Mouse (Mus musculus) liver, embryonic 13.5 days (tissue): ENCODE measurements around the gene Ppm1a. TPM values are rescaled to one million over a fixed set of nuclear protein-coding genes. Genes with fewer than 3 reads are reported as not detected.

Source experiments
- ATAC-seq: fragments of 200-750 bp; cut with Nextera tagmentation; 2 replicates; pipeline ENCODE4 v1.8.0; 2017; ENCODE audit warnings: low read depth, mild to moderate bottlenecking, moderate number of reproducible peaks, moderate library complexity
- DNase-seq: peaks from one replicate; pipeline ENCODE4 v3.0.0; 2022
- H3K27ac ChIP-seq: fragments of 300-500 bp; sonication (generic); 2 replicates; pipeline ENCODE4 v1.5.1; 2015; ENCODE audit warnings: moderate library complexity, mild to moderate bottlenecking, inconsistent platforms
- H3K27me3 ChIP-seq: fragments of 300-500 bp; sonication (generic); 2 replicates; pipeline ENCODE4 v1.6.1; 2015; ENCODE audit warnings: mild to moderate bottlenecking, inconsistent platforms
- H3K36me3 ChIP-seq: fragments of 300-500 bp; sonication (generic); 2 replicates; pipeline ENCODE4 v1.6.1; 2015; ENCODE audit warnings: mild to moderate bottlenecking, inconsistent platforms
- H3K4me1 ChIP-seq: fragments of 300-500 bp; sonication (generic); replicated peaks from 2 replicates; pipeline ENCODE4 v1.6.1; 2015; ENCODE audit warnings: inconsistent platforms
- H3K4me2 ChIP-seq: fragments of 300-500 bp; sonication (generic); 2 replicates; pipeline ENCODE4 v1.6.1; 2015; ENCODE audit warnings: inconsistent platforms, mild to moderate bottlenecking, moderate library complexity
- H3K4me3 ChIP-seq: fragments of 300-500 bp; sonication (generic); replicated peaks from 2 replicates; pipeline ENCODE4 v1.5.1; 2015; ENCODE audit warnings: mild to moderate bottlenecking, inconsistent platforms
- H3K9ac ChIP-seq: fragments of 300-500 bp; sonication (generic); 2 replicates; pipeline ENCODE4 v1.6.1; 2015; ENCODE audit warnings: mild to moderate bottlenecking, inconsistent platforms
- H3K9me3 ChIP-seq: fragments of 300-500 bp; sonication (generic); replicated peaks from 2 replicates; pipeline ENCODE4 v1.6.1; 2016; ENCODE audit warnings: inconsistent platforms
- WGBS: fragments of 180-500 bp; shearing (Covaris S2); methylation state at CpG from one replicate; pipeline ENCODE4 v1.1.7; 2015; ENCODE audit not compliant: insufficient replicate concordance; 5-methylcytosine and 5-hydroxymethylcytosine counted together
- polyA plus RNA-seq: library from polyadenylated mRNA; unstranded; fragments of >200 nt; fragmentation: Nextera tagmentation; extraction: Ambion mirVana; gene quantifications from 2 replicates; pipeline ENCODE4 v1.2.1, GENCODE M21; 2015

Gene Ppm1a
- polyA plus RNA-seq, 1 experiment from 2014 or later: 25.6 TPM

- DNase-seq (no peak), ATAC-seq (no peak)
- Histone ChIP-seq H3K4me2 (no peak overlapping the region), H3K4me3 (no peak overlapping the region), H3K27ac (no peak overlapping the region), H3K27me3 (no peaks in the 10 kb centered on the region), H3K9ac (no peak overlapping the region), H3K9me3 (no peaks in the 10 kb centered on the region), H3K4me1 (peaks cover 10% of the 10 kb centered on the region; the same call in 1 of the 2 replicates), H3K36me3 (no peaks in the 10 kb centered on the region)
- WGBS: 16% methylated on average over 9 of the region's 9 CpGs
Measured at GRCm38 (mm10) chr12:72744803-72745360, 12.4 kb upstream of the Ppm1a start.

DNA sequence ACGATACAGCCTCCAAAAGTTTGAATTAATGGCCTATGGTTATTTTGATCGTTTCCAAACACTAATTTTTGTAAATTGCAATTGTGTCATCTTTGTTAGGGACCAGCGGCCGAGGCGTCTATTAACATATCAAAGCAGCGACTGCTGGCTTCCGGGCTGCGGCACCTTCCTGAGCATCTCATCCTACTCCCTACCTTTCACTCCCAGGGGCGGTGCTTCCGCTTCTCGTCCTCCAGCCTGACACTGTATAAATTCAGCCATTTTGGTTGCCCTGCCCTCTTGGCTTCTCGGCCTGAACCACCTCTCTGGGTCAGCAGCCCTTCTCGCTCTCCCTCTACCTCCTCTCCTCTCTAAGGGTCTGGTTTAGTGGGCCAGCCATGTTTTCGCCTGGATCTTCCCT is 11.8 kb upstream of the Ppm1a start:
- WGBS: 63% methylated on average over 14 of the region's 14 CpGs
- Histone ChIP-seq H3K27me3 (no peaks in the 10 kb centered on the region), H3K4me3 (no peak overlapping the region), H3K4me1 (peaks cover 10% of the 10 kb centered on the region; the same call in 1 of the 2 replicates), H3K4me2 (no peak overlapping the region), H3K27ac (no peak overlapping the region), H3K36me3 (no peaks in the 10 kb centered on the region), H3K9me3 (no peaks in the 10 kb centered on the region), H3K9ac (no peak overlapping the region)
- DNase-seq (no peak), ATAC-seq (no peak)

DNA sequence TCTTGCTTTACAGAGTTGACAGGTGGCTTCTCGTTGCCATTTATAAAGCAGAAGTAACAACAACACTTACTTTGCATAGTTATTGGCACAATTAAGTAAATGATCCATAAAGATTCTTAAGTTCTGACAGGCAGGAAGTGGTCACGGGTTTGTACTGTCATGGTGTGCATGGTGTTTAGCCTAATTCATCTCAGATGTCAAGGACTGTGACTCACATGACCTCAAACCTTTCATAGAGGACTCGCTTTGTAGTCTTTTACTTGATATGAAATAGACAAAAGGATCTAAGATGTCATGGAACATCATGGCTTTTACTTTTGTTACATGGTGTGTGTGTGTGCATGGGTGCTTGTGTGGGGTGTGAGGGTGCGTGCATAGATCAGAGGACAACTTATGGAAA is 8.9 kb upstream of the Ppm1a start:
- Histone ChIP-seq H3K27me3 (no peaks in the 10 kb centered on the region), H3K4me3 (no peak overlapping the region), H3K4me2 (no peak overlapping the region), H3K36me3 (no peaks in the 10 kb centered on the region), H3K27ac (no peak overlapping the region), H3K9ac (no peak overlapping the region), H3K4me1 (peaks cover 10% of the 10 kb centered on the region; the same call in 1 of the 2 replicates), H3K9me3 (no peaks in the 10 kb centered on the region)
- DNase-seq (no peak), ATAC-seq (no peak)
- WGBS: 60% methylated on average over 4 of the region's 4 CpGs

DNA sequence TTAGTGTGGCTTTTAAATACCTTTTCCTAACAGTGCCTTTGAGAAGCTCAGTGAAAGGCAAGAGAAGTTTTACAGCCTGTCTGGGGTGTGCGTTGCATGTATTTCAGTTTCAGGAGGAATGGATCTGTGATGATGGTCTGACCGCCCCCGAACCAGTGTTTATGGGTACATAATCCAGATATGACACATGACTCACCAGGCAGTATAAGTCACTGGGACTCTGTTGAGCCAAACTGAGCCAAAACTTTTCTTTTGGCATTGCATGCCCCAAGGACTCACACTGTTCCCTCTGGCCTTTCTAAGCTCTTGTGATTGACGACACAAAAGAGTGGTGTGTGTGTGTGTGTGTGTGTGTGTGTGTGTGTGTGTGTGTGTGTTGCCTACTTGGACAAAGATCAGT is 8.4 kb upstream of the Ppm1a start:
- Histone ChIP-seq H3K4me3 (no peak overlapping the region), H3K27ac (no peak overlapping the region), H3K4me2 (no peak overlapping the region), H3K4me1 (peaks cover 10% of the 10 kb centered on the region; the same call in 1 of the 2 replicates), H3K9ac (no peak overlapping the region), H3K27me3 (no peaks in the 10 kb centered on the region), H3K9me3 (no peaks in the 10 kb centered on the region), H3K36me3 (no peaks in the 10 kb centered on the region)
- ATAC-seq (no peak), DNase-seq (no peak)
- WGBS: 73% methylated on average over 4 of the region's 4 CpGs

GRCm38 (mm10) chr12:72749500-72749899 is 7.8 kb upstream of the Ppm1a start:
- peaks cover 9% of the 10 kb centered on the region; the same call in 1 of the 2 replicates for H3K4me1 ChIP-seq
- H3K9ac ChIP-seq: no peak overlapping the region
- no peaks in the 10 kb centered on the region for H3K36me3 ChIP-seq
- DNase-seq (no peak), ATAC-seq (no peak)
- no peaks in the 10 kb centered on the region for H3K9me3 ChIP-seq
- H3K27me3 ChIP-seq: no peaks in the 10 kb centered on the region
- H3K4me3 ChIP-seq: no peak overlapping the region
- 68% methylated on average over 2 of the region's 2 CpGs for WGBS
- no peak overlapping the region for H3K4me2 ChIP-seq
- no peak overlapping the region for H3K27ac ChIP-seq

DNA sequence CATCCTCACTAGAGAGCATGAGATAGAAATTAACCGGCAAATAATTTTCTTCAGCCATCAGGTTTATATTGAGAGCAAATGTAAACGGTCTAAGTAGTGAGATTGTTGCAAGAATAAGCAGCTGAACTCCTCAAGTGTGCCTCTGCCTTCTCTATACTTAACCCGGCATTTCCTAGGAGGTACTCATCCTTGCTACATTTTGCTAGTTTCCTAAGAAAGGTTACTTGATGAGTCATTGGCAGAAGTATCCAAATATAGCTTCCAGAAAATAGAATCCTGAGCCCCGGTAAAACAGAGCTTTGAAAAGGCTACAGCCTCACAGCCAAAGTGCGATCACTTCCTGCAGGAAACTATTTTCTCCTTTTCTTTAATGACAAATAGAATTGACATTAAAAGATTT is 7.2 kb upstream of the Ppm1a start:
- Histone ChIP-seq H3K36me3 (no peaks in the 10 kb centered on the region), H3K4me3 (no peak overlapping the region), H3K4me2 (no peak overlapping the region), H3K27ac (no peak overlapping the region), H3K27me3 (no peaks in the 10 kb centered on the region), H3K4me1 (peaks cover 4% of the 10 kb centered on the region; the same call in 1 of the 2 replicates), H3K9ac (no peak overlapping the region), H3K9me3 (no peaks in the 10 kb centered on the region)
- 53% methylated on average over 5 of the region's 5 CpGs for WGBS
- DNase-seq (no peak), ATAC-seq (no peak)

DNA sequence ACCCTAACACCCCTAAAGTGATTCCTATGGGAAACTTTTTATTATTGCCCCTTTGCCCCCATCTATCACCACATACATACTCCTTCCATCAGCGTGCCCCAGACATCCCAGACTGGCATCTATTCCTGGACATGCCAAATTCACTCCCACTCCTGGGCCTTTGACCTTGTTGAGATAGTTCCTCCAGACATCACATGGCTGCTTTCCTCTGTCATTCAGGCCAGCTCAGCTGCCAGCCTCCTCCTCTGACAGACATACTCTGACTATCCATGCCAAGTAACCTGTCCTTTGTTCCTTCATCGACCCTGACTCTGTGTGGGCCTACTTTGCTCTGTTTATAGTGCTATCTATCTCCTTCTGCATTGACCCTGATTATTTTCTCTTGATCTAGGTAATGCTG is 6.6 kb upstream of the Ppm1a start:
- Histone ChIP-seq H3K4me3 (no peak overlapping the region), H3K27me3 (no peaks in the 10 kb centered on the region), H3K9ac (no peak overlapping the region), H3K27ac (no peak overlapping the region), H3K4me2 (no peak overlapping the region), H3K36me3 (no peaks in the 10 kb centered on the region), H3K9me3 (no peaks in the 10 kb centered on the region), H3K4me1 (0 out of 2 replicates have a peak, but pooled peaks cover 1% of the 10 kb centered on the region)
- 68% methylated on average over 2 of the region's 2 CpGs for WGBS
- DNase-seq (no peak), ATAC-seq (no peak)

- no peaks in the 10 kb centered on the region for H3K36me3 ChIP-seq
- ATAC-seq (no peak), DNase-seq (no peak)
- 37% methylated on average over 1 of the region's 1 CpGs for WGBS
- H3K27me3 ChIP-seq: no peaks in the 10 kb centered on the region
- H3K9ac ChIP-seq: no peak overlapping the region
- H3K4me1 ChIP-seq: peaks cover 25% of the 10 kb centered on the region
- no peaks in the 10 kb centered on the region for H3K9me3 ChIP-seq
- H3K4me2 ChIP-seq: no peak overlapping the region
- no peak overlapping the region for H3K27ac ChIP-seq
- H3K4me3 ChIP-seq: no peak overlapping the region
Measured at GRCm38 (mm10) chr12:72757596-72757995, 341 bp downstream of the Ppm1a start.

DNA sequence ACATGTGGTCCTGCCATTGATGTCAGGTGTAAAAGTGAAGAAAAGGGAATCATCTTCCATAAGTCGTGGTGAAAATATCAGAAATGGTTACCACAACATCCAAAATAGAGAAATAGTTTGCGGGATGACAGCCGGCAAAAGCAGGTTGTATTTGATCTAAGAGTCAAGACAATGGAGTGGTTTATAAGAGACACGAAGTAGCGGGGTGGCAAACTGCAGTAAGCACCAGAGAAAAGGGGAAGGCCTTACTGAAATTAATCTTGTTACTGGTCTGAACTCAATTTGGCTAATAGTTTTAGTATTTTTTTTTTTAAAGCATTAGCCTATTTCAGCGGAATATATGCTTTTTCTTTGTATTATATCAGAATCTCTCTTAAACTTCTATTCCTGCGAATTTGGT is 2.7 kb downstream of the Ppm1a start:
- Histone ChIP-seq H3K27me3 (no peaks in the 10 kb centered on the region), H3K27ac (no peak overlapping the region), H3K4me3 (peak overlapping the region; percentile 90), H3K9ac (0 out of 2 replicates have a peak overlapping the region, but pooled peaks have one; percentile 98), H3K4me2 (peak overlapping the region; percentile 92), H3K4me1 (peaks cover 44% of the 10 kb centered on the region), H3K36me3 (no peaks in the 10 kb centered on the region), H3K9me3 (no peaks in the 10 kb centered on the region)
- DNase-seq (no peak), ATAC-seq (no peak)
- WGBS: 15% methylated on average over 7 of the region's 7 CpGs

DNA sequence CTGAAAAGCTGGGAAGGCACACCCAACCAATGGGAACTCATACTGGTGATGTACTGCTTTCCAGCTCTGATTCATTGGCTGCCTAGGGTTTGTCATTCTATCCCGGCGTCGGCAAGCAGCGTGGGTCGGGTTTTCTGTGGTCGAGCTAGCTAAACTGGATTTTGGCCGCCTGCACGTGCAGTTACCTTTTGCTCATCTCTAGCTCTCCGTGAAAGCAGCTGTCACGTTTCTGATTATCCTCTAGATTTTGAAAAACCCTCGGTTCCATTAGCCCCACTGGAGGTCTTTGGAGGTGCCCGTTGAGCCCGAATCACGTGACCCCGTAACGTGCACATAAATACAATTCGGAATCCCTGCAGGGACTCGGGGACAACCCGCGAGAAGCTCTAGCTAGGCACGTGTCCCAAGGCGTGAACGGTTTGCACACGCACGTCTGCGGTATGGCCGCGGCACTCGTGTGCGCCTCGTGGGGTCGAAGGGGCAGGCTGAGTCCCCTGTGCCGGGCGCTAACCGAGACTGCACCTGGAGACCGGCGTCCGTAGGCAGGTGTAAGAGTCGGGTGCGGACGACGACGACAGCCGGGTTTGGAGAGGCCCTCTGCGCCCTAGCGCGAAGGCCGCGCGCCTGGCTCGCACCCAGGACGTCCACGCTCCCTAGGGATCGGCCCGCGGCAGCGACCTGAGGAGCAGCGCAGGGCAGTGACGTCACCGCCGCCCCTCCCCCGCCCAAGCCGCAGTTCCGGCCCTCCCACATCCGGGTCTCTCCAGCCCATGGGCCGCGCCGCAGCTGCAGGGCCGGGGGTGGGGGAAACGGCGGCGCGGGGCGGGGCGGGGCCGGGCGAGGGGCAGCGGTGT is 3.3 kb downstream of the Ppm1a start:
- DNase-seq (peak; percentile 86), ATAC-seq (peak; percentile 87)
- Histone ChIP-seq H3K4me3 (peak overlapping the region; percentile 90), H3K36me3 (no peaks in the 10 kb centered on the region), H3K4me1 (peaks cover 46% of the 10 kb centered on the region), H3K27me3 (no peaks in the 10 kb centered on the region), H3K9ac (peak overlapping the region; percentile 98), H3K9me3 (no peaks in the 10 kb centered on the region), H3K27ac (peak overlapping the region; percentile 97), H3K4me2 (peak overlapping the region; percentile 92)
- under 1% methylated on average over 72 of the region's 78 CpGs for WGBS

DNA sequence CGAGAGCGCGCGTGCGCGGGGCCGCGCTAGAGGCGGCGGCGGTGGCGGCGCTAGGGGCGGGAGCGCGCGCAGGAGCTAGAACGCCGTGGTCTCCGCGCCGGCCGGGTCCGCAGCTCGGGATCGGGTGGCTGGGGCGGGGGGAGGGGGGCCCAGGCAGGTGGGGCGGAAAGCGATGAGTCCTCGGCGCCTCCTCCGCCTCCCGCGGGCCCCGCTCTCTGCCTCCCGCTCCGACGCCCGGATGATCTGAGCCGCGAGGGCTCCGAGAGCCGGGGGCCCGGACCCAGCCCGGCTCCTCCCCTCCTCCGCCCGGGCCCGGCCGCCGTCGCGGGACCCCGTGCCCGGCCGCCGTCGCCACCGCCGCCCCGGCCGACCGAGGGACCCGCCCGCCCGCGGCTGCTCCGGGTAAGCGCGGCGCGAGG is 4.0 kb downstream of the Ppm1a start:
- Histone ChIP-seq H3K4me1 (peaks cover 46% of the 10 kb centered on the region), H3K27me3 (no peaks in the 10 kb centered on the region), H3K4me3 (peak overlapping the region; percentile 90), H3K27ac (peak overlapping the region; percentile 97), H3K9ac (peak overlapping the region; percentile 98), H3K36me3 (no peaks in the 10 kb centered on the region), H3K4me2 (peak overlapping the region; percentile 92), H3K9me3 (no peaks in the 10 kb centered on the region)
- no peak for DNase-seq
- WGBS: under 1% methylated on average over 62 of the region's 71 CpGs
- ATAC-seq: peak; percentile 66
